Mouse (Mus musculus) CD4-positive, CD25-positive, alpha-beta regulatory T cell, adult 4 months (primary cell): ENCODE results near the gene Katnbl1. TPM values are rescaled to one million over a fixed set of nuclear protein-coding genes. Genes with fewer than 3 reads are reported as not detected.

Experiments used
- ATAC-seq: one replicate; pipeline ENCODE4 v1.8.0; 2017
- polyA plus RNA-seq, 2 experiments: library from polyadenylated mRNA; unstranded; fragments of 100-300 nt; shearing (Covaris generic); gene quantifications; one replicate each; pipeline ENCODE4 v1.2.1; 2017

Katnbl1 gene
- polyA plus RNA-seq: 10 to 100 TPM; 21.1 to 23.5 TPM

GRCm38 (mm10) chr2:112378973-112379898 is at the start of gene Katnbl1:
Gene Katnbl1 (plus strand): TSS chr2:112379211.
- peak; percentile 98 for ATAC-seq

GRCm38 (mm10) chr2:112332051-112332898 is 46.7 kb upstream of the Katnbl1 start:
- no peak for ATAC-seq

GRCm38 (mm10) chr2:112337211-112337610 is 41.8 kb upstream of the Katnbl1 start:
- no peak for ATAC-seq

GRCm38 (mm10) chr2:112339736-112340135 is 39.3 kb upstream of the Katnbl1 start:
- ATAC-seq: peak; percentile 74

- no peak for ATAC-seq
These were observed 37.9 kb upstream of the Katnbl1 start for GRCm38 (mm10) chr2:112341117-112341516.

- ATAC-seq: no peak
These were observed 30.8 kb upstream of the Katnbl1 start for GRCm38 (mm10) chr2:112348246-112348645.

GRCm38 (mm10) chr2:112353685-112354455 is 25.1 kb upstream of the Katnbl1 start:
- no peak for ATAC-seq

- ATAC-seq: no peak
These were observed 19.4 kb upstream of the Katnbl1 start for GRCm38 (mm10) chr2:112359611-112360010.

GRCm38 (mm10) chr2:112360012-112360780 is 18.8 kb upstream of the Katnbl1 start:
- ATAC-seq: no peak

- ATAC-seq: no peak
These were observed 18.2 kb upstream of the Katnbl1 start for GRCm38 (mm10) chr2:112360781-112361169.

GRCm38 (mm10) chr2:112367222-112367621 is 11.8 kb upstream of the Katnbl1 start:
- ATAC-seq: peak; percentile 21

GRCm38 (mm10) chr2:112367726-112368673 is 11.0 kb upstream of the Katnbl1 start, which contains the start of gene Emc4:
Gene Emc4 (minus strand): TSS chr2:112368027.
- ATAC-seq: peak; percentile 95

- no peak for ATAC-seq
These were observed 9.1 kb upstream of the Katnbl1 start for GRCm38 (mm10) chr2:112369941-112370340.

GRCm38 (mm10) chr2:112373141-112373540 is 5.9 kb upstream of the Katnbl1 start:
- no peak for ATAC-seq

GRCm38 (mm10) chr2:112374610-112375009 is 4.4 kb upstream of the Katnbl1 start:
- no peak for ATAC-seq

GRCm38 (mm10) chr2:112380131-112380530 is 1.1 kb downstream of the Katnbl1 start:
- no peak for ATAC-seq

GRCm38 (mm10) chr2:112381219-112381618 is 2.2 kb downstream of the Katnbl1 start:
- ATAC-seq: no peak

- no peak for ATAC-seq
These were observed 11.8 kb downstream of the Katnbl1 start for GRCm38 (mm10) chr2:112390843-112391242.

- ATAC-seq: no peak
These were observed 12.5 kb downstream of the Katnbl1 start for GRCm38 (mm10) chr2:112391346-112392000.

GRCm38 (mm10) chr2:112392689-112393088 is 13.7 kb downstream of the Katnbl1 start:
- ATAC-seq: no peak
